Mouse (Mus musculus) heart, postnatal 0 days (tissue): Measurements from ENCODE around the gene Lgals3bp. TPM values are rescaled to one million over a fixed set of nuclear protein-coding genes. Genes with fewer than 3 reads are reported as not detected.
A peak's percentile ranks its signal among the peaks of the same experiment; 100 is the strongest.

ENCODE experiments used
- ATAC-seq: fragments of 200-750 bp; cut with Nextera tagmentation; 2 replicates; pipeline ENCODE4 v1.8.0; 2017; ENCODE audit warnings: low read depth, moderate number of reproducible peaks, moderate library complexity; ENCODE audit not compliant: insufficient read depth
- DNase-seq: peaks from one replicate; pipeline ENCODE4 v3.0.0-alpha.2; 2016; ENCODE audit warnings: low spot score
- H3K27ac ChIP-seq: fragments of 300-500 bp; sonication (generic); 2 replicates; pipeline ENCODE4 v1.5.1; 2014; ENCODE audit warnings: low read depth, mild to moderate bottlenecking
- H3K27me3 ChIP-seq: fragments of 300-500 bp; sonication (generic); 2 replicates; pipeline ENCODE4 v1.6.1; 2014; ENCODE audit warnings: low read length, mixed read lengths; ENCODE audit not compliant: control insufficient read depth, insufficient read depth
- H3K36me3 ChIP-seq: fragments of 300-500 bp; sonication (generic); replicated peaks from 2 replicates; pipeline ENCODE4 v1.6.1; 2014; ENCODE audit warnings: low read length, mixed read lengths; ENCODE audit not compliant: control insufficient read depth, insufficient read depth
- H3K4me1 ChIP-seq: fragments of 300-500 bp; sonication (generic); 2 replicates; pipeline ENCODE4 v1.6.1; 2014; ENCODE audit warnings: antibody characterized with exemption; ENCODE audit not compliant: control insufficient read depth, insufficient read depth
- H3K4me2 ChIP-seq: fragments of 300-500 bp; sonication (generic); 2 replicates; pipeline ENCODE4 v1.6.1; 2014; ENCODE audit warnings: low read depth, mild to moderate bottlenecking, low read length, moderate library complexity
- H3K4me3 ChIP-seq: fragments of 300-500 bp; sonication (generic); 2 replicates; pipeline ENCODE4 v1.5.1; 2014; ENCODE audit warnings: low read depth, low read length
- H3K9ac ChIP-seq: fragments of 300-500 bp; sonication (generic); replicated peaks from 2 replicates; pipeline ENCODE4 v1.6.1; 2014; ENCODE audit warnings: low read depth, low read length, mixed read lengths
- H3K9me3 ChIP-seq: fragments of 300-500 bp; sonication (generic); replicated peaks from 2 replicates; pipeline ENCODE4 v1.6.1; 2016; ENCODE audit warnings: low read length; ENCODE audit not compliant: control insufficient read depth
- CTCF ChIP-seq: IDR thresholded peaks from 2 replicates; pipeline ENCODE4 v1.5.1; 2016; ENCODE audit warnings: antibody characterized with exemption, control low read depth, low read depth
- EP300 ChIP-seq: IDR thresholded peaks from 2 replicates; pipeline ENCODE4 v1.6.1; 2016; ENCODE audit warnings: antibody characterized with exemption, low read depth
- WGBS: fragments of 180-500 bp; shearing (Covaris S2); extraction: QIAGEN DNeasy Blood & Tissue Kit; methylation state at CpG from one replicate; pipeline ENCODE4 v1.1.7; 2014; 5-methylcytosine and 5-hydroxymethylcytosine counted together
- polyA plus RNA-seq: library from polyadenylated mRNA; unstranded; fragments of >200 nt; fragmentation: Nextera tagmentation; extraction: Ambion mirVana; gene quantifications from 2 replicates; pipeline ENCODE4 v1.2.1, GENCODE M21; 2015
- total RNA-seq: library from RNA; depleted of rRNA; stranded (reverse); fragments of >200 nt; gene quantifications from 2 replicates; pipeline ENCODE4 v1.2.3, GENCODE M21; 2014; ENCODE audit warnings: low replicate concordance

Gene Lgals3bp
- total and polyA plus RNA-seq, 2 experiments from 2014 or later = 28.6 to 77.9 TPM

GRCm38 (mm10) chr11:118348877-118349276 is 53.0 kb downstream of the Lgals3bp start:
- H3K27ac ChIP-seq = peak overlapping the region; percentile 61
- DNase-seq (peak; percentile 20), ATAC-seq (peak; percentile 47)
- no peak overlapping the region for H3K4me2 ChIP-seq
- no peak overlapping the region for H3K4me3 ChIP-seq
- no peaks in the 10 kb centered on the region for H3K27me3 ChIP-seq
- no peak for TF ChIP-seq CTCF
- TF ChIP-seq EP300 = no peak
- peaks cover 24% of the 10 kb centered on the region for H3K4me1 ChIP-seq
- 0 out of 2 replicates have a peak, but pooled peaks cover 4% of the 10 kb centered on the region for H3K36me3 ChIP-seq
- no peak overlapping the region for H3K9ac ChIP-seq
- 58% methylated on average over 5 of the region's 5 CpGs for WGBS
- no peaks in the 10 kb centered on the region for H3K9me3 ChIP-seq

GRCm38 (mm10) chr11:118348419-118348818 is 53.5 kb downstream of the Lgals3bp start:
- H3K9me3 ChIP-seq = no peaks in the 10 kb centered on the region
- TF ChIP-seq EP300 (no peak), CTCF (no peak)
- 0 out of 2 replicates have a peak, but pooled peaks cover 4% of the 10 kb centered on the region for H3K36me3 ChIP-seq
- H3K9ac ChIP-seq = no peak overlapping the region
- H3K4me2 ChIP-seq = no peak overlapping the region
- peaks cover 24% of the 10 kb centered on the region for H3K4me1 ChIP-seq
- H3K4me3 ChIP-seq = no peak overlapping the region
- no peaks in the 10 kb centered on the region for H3K27me3 ChIP-seq
- peak overlapping the region; percentile 61; the same call in 1 of the 2 replicates for H3K27ac ChIP-seq
- 59% methylated on average over 3 of the region's 3 CpGs for WGBS
- ATAC-seq (no peak), DNase-seq (no peak)

GRCm38 (mm10) chr11:118347911-118348310 is 54.0 kb downstream of the Lgals3bp start:
- H3K27ac ChIP-seq = peak overlapping the region; percentile 21; the same call in 1 of the 2 replicates
- 89% methylated on average over 12 of the region's 12 CpGs for WGBS

GRCm38 (mm10) chr11:118347391-118347790 is 54.5 kb downstream of the Lgals3bp start:
- no peaks in the 10 kb centered on the region for H3K36me3 ChIP-seq
- no peak for TF ChIP-seq EP300
- no peak for TF ChIP-seq CTCF
- ATAC-seq (no peak), DNase-seq (no peak)
- no peak overlapping the region for H3K27ac ChIP-seq
- H3K9me3 ChIP-seq = no peaks in the 10 kb centered on the region
- no peak overlapping the region for H3K4me3 ChIP-seq
- H3K27me3 ChIP-seq = no peaks in the 10 kb centered on the region
- no peak overlapping the region for H3K4me2 ChIP-seq
- H3K9ac ChIP-seq = no peak overlapping the region
- H3K4me1 ChIP-seq = peaks cover 19% of the 10 kb centered on the region
- WGBS = 87% methylated on average over 2 of the region's 2 CpGs

More at GRCm38 (mm10) chr11:118347911-118348310, 54.0 kb downstream of the Lgals3bp start:
- no peak overlapping the region for H3K9ac ChIP-seq
- no peak for DNase-seq
- H3K36me3 ChIP-seq = 0 out of 2 replicates have a peak, but pooled peaks cover 4% of the 10 kb centered on the region
- ATAC-seq = no peak
- TF ChIP-seq CTCF = no peak
- TF ChIP-seq EP300 = no peak
- H3K9me3 ChIP-seq = no peaks in the 10 kb centered on the region
- no peaks in the 10 kb centered on the region for H3K27me3 ChIP-seq
- H3K4me1 ChIP-seq = peaks cover 19% of the 10 kb centered on the region
- H3K4me3 ChIP-seq = no peak overlapping the region
- no peak overlapping the region for H3K4me2 ChIP-seq

GRCm38 (mm10) chr11:118346395-118347096 is 55.3 kb downstream of the Lgals3bp start:
- Histone ChIP-seq H3K4me1 (peaks cover 19% of the 10 kb centered on the region), H3K4me2 (no peak overlapping the region), H3K9ac (no peak overlapping the region), H3K27me3 (no peaks in the 10 kb centered on the region), H3K27ac (no peak overlapping the region), H3K4me3 (no peak overlapping the region), H3K9me3 (no peaks in the 10 kb centered on the region), H3K36me3 (no peaks in the 10 kb centered on the region)
- no peak for DNase-seq
- no peak for ATAC-seq
- 76% methylated on average over 8 of the region's 8 CpGs for WGBS
- TF ChIP-seq EP300 (no peak), CTCF (no peak)

GRCm38 (mm10) chr11:118345693-118346092 is 56.2 kb downstream of the Lgals3bp start:
- no peak for TF ChIP-seq CTCF
- no peak for TF ChIP-seq EP300
- Histone ChIP-seq H3K4me1 (peaks cover 19% of the 10 kb centered on the region), H3K9ac (no peak overlapping the region), H3K36me3 (no peaks in the 10 kb centered on the region), H3K4me3 (no peak overlapping the region), H3K27ac (peak overlapping the region; percentile 32; the same call in 1 of the 2 replicates), H3K27me3 (no peaks in the 10 kb centered on the region), H3K9me3 (no peaks in the 10 kb centered on the region), H3K4me2 (no peak overlapping the region)
- 31% methylated on average over 4 of the region's 4 CpGs for WGBS
- ATAC-seq (0 out of 2 replicates have a peak, but pooled peaks have one; percentile 8), DNase-seq (no peak)
